Mouse (Mus musculus): ENCODE measurements around the gene Aloxe3.
A peak's percentile ranks its signal among the peaks of the same experiment; 100 is the strongest.
"Not testable (repeated sequence)": the region's sequence is repeated elsewhere in the genome, so short reads cannot be mapped to it uniquely, and the experiment has no call there.

Aloxe3 gene

GRCm38 (mm10) chr11:69125852-69125918, at the start of gene Aloxe3:
Aloxe3 (plus strand) TSS chr11:69125896.
- no peak for DNase-seq

DNA sequence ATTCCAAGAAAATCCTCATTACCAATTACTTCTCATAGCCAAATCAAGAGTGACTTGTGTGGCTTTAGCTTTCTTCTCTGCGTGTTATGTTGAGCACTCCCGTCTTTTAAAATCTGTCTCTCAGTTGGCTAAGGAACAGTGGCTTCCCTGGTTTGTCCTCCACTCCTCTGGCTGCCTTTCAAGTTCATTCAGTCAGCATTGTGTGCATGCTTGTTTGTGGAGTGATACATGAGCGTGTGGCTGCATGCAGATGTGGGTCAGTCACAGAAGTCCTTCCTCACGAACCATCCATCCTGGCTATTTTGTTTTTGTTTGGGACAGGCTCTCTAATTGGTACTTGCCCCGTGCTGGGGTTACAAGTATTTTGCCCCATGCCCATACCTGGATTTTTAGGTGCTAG, 49.1 kb upstream of the Aloxe3 start:
- DNase-seq = no peak

GRCm38 (mm10) chr11:69077316-69077715, 48.4 kb upstream of the Aloxe3 start:
- DNase-seq = no peak

DNA sequence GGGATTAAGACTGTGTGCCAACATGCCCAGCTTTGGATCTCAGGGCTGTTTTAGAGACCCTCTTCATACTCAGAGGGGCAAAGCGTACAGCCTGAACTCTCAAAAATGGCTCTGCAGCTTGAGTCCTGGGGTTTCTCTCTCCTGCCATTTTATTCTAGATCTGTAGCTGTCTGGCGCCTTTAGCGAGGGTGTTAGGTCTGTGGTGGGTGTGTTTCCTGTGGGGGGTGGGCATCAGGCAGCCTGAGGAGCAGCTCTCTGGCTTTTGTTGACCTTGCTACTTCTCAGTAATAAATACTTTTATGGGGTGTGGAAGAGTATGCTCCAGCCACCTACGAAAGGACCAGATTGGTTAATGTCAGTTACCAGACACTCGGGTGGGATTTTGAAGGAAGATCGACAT, 47.7 kb upstream of the Aloxe3 start:
- no peak for DNase-seq

DNA sequence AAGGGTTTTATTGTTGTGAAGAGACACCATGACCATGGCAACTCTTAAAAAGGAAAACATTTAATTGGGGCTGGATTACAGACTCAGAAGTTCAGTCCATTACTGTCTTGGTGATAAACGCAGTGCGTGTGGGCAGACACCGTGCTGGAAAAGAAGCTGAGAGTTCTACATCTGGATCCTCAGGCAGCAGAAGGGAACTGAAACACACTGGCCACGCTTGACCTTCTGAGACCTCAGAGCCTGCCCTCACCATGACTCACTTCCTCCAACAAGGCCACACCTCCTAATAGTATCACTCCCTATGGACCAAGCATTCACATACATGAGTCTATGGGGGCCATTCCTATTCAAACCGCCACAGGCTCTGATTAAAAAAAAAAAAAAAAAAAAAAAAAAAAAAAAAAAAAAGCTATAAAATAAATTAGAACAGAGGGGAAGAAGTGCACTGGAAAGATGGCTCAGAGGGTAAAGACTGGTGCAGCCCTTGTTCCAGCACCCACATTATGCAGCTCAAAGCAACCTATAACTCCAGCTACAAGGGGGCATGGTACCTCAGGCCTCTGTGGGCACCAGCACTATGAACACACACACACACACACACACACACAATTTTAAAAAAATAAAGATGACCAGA, 46.8 kb upstream of the Aloxe3 start:
- no peak for DNase-seq

GRCm38 (mm10) chr11:69080102-69080854, 45.4 kb upstream of the Aloxe3 start:
- no peak for DNase-seq

GRCm38 (mm10) chr11:69080855-69081222, 44.9 kb upstream of the Aloxe3 start:
- no peak for DNase-seq

GRCm38 (mm10) chr11:69081613-69082012, 44.1 kb upstream of the Aloxe3 start:
- DNase-seq = no peak

DNA sequence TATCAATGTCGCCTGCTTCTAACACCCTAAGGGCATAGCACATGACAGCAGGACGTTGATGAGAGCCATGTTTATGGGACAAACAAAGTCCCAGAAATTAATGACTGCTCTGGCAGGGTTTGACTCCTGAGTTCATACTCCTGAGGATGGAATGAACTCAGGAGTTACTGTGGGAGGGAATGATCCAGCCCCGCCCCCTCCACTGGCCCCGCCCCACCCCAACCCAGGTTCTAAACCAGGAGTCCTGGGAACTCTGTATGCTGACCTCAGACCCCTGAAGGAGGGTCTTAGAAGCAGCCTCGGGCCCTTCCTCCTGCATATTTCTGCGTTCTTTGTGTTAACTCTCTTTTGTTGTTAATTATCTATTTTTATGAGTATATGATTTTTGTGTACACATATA, 40.1 kb upstream of the Aloxe3 start:
- DNase-seq = no peak

- no peak for DNase-seq
Measured at GRCm38 (mm10) chr11:69086390-69086789, 39.3 kb upstream of the Aloxe3 start.

DNA sequence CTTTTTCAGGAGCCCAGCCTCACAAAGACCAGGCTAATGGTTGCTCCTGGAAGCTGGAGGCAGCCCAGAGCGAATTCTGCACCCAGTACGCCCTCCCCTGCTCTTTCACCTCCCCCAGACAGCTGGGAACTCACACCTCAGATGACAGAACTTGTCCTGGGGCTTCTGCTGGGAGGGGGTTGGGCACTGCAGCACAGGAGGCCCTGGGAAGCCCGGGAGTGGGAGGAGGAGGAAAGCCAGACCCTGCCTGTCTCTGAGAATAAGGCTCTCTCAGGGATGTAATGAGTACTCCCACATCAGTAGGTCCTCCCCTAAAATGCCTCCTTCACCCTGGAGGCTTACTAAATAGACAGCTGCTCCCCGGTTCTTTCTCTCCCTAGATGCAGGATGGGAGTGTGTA, 38.6 kb upstream of the Aloxe3 start:
- no peak for DNase-seq

DNA sequence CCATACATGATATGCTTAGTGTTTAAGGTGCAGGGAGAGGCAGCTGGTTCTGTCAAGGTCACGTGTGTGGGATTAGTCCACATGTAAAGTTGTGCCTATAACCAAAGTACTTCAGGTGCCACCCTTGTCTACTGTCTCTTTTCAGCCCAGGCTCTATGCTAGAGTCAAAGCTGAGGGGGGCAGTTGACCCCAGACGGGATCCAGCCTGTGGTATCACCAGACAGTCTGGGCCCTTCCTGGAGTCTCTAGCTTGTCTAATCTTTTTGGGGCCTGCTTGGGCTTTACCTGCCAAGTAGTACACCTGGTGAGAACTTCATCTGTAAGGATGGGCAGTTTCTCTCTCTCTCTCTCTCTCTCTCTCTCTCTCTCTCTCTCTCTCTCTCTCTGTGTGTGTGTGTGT, 38.1 kb upstream of the Aloxe3 start:
- no peak for DNase-seq

- DNase-seq = peak; percentile 95
Measured at GRCm38 (mm10) chr11:69088103-69088855, 37.4 kb upstream of the Aloxe3 start, which contains the start of gene Vamp2. Vamp2 (plus strand) TSS chr11:69088490.

GRCm38 (mm10) chr11:69088856-69089615, 36.7 kb upstream of the Aloxe3 start:
- no peak for DNase-seq

DNA sequence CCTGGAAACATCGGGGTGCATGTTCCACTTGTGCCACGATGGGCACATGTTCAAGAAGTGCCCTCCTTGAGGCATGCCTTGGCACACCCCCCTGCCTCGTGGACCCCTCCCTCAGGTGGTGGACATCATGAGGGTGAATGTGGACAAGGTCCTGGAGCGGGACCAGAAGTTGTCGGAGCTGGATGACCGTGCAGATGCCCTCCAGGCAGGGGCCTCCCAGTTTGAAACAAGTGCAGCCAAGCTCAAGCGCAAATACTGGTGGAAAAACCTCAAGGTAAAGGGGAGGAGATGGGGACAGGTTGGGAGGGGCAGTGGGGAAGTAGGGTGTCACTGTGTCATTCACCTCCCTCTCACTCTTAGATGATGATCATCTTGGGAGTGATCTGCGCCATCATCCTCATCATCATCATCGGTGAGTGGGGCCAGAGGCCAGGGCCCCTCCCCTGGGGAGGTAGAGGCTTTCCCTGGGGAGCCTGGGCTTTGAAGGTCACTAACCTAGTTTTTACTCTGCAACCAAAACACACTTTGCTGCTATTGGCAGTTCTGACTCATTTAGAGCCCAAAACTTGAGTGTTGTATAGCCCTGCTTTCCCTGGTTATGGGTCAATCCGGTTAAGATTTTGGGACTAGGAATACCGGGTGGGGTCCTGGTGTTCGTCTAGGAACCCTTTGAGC, 35.9 kb upstream of the Aloxe3 start:
- no peak for DNase-seq

- no peak for DNase-seq
Measured at GRCm38 (mm10) chr11:69090367-69090766, 35.3 kb upstream of the Aloxe3 start.

DNA sequence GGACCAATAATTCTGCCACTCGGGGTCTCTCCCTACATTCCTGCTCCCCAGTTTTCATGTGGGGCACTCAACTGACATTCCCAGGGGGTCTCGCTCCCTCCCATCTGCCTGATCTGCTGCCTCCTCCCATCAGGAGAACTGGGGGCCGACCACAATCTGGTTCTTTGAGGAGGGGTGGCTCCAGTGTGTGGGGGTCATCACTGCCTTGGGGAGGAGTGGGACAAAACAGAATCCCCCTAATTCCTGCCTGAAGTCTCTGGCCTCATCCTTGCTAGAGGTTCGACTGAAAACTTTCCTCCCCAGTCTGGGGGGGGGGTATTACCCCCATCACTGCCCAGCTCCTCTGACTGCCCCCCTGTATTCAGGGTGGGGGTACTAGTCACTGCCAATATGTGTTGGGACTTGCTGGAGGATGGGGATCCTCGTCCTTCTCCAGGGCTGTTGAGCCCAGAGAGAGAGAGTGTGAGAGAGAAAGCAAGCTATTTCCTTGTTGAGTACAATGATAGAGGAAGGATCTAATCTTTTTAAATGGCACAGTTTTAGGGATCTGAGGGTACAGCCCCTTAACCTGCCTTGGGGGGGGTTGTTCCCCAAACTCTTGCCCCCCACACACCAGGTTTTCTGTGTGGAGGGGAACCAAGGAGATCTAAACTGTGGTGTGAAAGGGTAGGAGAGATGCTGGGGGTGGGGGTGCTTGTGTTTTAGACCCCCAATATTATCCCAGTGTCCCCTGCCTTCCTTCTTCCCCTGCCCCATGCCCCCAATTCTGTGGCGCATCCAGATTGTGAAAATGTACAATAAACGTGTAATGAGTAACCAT, 33.9 kb upstream of the Aloxe3 start:
- DNase-seq = no peak

DNA sequence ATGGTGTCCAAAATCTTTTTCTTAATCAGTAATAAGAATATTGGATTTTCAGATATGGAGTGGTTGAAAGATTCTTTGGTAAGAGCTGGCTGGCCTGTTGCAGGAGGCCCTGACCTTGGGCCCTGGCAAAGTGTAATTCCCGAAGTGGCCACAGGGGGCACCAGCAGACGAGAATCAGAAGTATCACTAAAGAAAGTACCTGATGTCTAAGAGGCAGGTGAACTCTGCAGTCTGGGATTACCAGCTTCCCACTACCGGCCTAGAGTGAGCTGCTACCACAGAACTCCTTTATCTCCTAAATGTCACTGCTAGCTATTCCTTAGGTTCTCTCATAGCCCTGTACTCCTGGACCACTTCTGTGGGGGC, 33.3 kb upstream of the Aloxe3 start:
- DNase-seq = peak; percentile 83

DNA sequence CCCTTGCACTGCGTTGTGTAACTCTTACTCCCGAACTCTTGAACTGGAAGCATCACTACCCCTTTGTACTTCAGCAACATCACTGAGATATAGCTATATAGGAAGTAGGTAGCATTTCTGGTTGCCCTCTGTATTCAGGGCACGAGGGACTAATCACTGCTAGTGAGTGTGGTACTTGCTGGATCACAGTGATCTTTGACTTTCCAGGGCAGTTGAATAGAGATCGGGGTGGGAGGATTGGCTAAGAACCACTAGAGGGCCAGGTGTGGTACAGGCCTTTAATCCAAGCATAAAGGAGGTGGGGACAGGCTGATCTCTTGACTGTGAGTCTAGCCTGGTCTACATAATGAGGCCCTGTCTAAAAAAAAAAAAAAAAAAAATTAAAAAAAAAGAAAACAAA, 32.8 kb upstream of the Aloxe3 start:
- DNase-seq = no peak

DNA sequence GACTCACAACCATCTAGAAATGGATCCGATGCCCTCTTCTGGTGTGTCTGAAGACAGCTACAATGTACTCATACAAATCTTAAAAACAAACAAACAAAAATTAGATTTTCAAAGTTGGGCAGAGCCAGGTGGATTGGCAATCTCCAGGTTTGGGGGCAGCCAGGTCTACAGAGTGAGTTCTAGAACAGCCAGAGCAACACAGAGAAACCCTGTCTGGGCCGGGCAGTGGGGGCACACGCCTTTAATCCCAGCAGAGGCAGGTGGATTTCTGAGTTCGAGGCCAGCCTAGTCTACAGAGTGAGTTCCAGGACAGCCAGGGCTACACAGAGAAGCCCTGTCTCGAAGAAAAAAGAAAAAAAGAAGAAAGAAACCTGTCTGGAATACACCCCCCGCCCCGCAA, 31.8 kb upstream of the Aloxe3 start:
- not testable (repeated sequence) for DNase-seq

GRCm38 (mm10) chr11:69094697-69095429, 30.8 kb upstream of the Aloxe3 start, which contains the start of gene Per1:
Per1 (plus strand) TSS chr11:69095217.
- peak; percentile 94 for DNase-seq

All from right cerebral cortex, postnatal 4 days (tissue).